Mouse (Mus musculus): ENCODE measurements around the gene Tefm.
A peak's percentile ranks its signal among the peaks of the same experiment; 100 is the strongest.
"Not testable (repeated sequence)": the region's sequence is repeated elsewhere in the genome, so short reads cannot be mapped to it uniquely, and the experiment has no call there.

Tefm gene

GRCm38 (mm10) chr11:80141825-80142521 is at the start of gene Tefm:
TSS of gene Tefm (minus strand) at chr11:80142175.
- peak; percentile 71 for DNase-seq (ENCODE audit: low read depth, low spot score)

GRCm38 (mm10) chr11:80190280-80190679 is 48.3 kb upstream of the Tefm start:
- no peak for DNase-seq (ENCODE audit: low read depth, low spot score)

- DNase-seq (ENCODE audit: low read depth, low spot score), result not testable (repeated sequence)
These were observed 43.5 kb upstream of the Tefm start for GRCm38 (mm10) chr11:80185441-80185976.

GRCm38 (mm10) chr11:80184531-80185071 is 42.6 kb upstream of the Tefm start:
- no peak for DNase-seq (ENCODE audit: low read depth, low spot score)

DNA sequence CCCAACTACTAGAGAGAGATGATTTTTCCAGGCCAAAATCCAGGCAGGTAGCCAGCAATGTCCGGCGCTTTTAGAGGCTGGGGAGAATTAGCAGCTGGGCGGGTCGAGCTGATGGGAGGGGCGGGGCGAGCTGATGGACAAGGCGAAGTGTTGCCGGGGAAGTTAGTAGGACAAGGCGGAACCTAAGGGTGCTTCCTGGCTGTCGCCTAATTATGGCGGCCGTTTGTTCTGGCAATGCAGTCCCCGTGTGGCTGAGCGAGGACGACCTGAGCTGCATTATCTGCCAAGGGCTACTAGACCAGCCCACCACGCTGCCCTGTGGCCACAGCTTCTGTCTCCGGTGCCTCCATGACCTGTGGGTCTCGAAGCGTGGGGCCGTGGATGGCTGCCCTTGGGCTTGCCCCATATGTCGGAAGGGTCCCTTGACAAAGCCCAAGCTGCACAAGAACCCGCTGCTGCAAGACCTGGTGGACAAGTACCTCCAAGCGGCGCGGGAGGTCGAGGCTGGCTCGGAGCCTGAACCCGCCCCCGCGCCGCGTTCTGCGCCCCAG is 41.8 kb upstream of the Tefm start, which contains the start of gene Rnf135:
TSS of gene Rnf135 (plus strand) at position 147 of the 551 bp plus-strand sequence.
- peak; percentile 32 for DNase-seq (ENCODE audit: low read depth, low spot score)

- not testable (repeated sequence) for DNase-seq (ENCODE audit: low read depth, low spot score)
These were observed 41.2 kb upstream of the Tefm start for GRCm38 (mm10) chr11:80183054-80183704.

DNA sequence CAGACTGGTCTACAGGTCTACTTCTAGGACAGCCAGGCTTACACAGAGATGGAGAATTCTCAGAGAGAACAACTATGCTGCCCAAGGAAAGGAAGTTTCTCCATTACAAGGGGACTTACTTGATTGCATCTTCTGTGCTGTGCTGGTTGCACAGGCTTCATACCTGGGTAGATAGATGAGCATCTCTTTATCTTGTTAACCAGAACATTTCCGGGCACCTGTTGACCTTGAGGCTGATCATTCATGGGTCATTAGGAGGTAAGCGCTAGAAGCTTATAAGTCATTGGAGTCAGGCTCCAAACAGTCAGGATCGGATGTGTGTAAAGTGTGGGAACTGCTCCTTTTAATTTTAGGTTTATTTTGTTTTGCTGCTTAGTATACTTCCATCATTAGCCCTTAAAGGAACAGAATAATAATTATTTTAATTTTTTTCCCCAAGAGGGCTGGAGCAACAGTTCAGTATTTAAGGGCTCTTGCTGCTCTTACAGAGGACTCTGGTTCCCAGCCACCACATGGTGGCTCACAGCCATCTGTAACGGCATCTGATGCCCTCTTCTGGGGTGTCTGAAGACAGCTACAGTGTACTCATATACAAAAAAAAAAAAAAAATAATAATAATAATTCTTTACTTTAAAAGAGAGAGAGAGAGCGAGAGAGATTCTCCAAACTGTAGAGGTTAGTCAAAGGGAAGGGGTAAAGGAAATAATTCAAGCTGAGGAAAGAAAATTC is 39.2 kb upstream of the Tefm start:
- no peak for DNase-seq (ENCODE audit: low read depth, low spot score)

- no peak for DNase-seq (ENCODE audit: low read depth, low spot score)
These were observed 36.3 kb upstream of the Tefm start for GRCm38 (mm10) chr11:80178316-80178715.

DNA sequence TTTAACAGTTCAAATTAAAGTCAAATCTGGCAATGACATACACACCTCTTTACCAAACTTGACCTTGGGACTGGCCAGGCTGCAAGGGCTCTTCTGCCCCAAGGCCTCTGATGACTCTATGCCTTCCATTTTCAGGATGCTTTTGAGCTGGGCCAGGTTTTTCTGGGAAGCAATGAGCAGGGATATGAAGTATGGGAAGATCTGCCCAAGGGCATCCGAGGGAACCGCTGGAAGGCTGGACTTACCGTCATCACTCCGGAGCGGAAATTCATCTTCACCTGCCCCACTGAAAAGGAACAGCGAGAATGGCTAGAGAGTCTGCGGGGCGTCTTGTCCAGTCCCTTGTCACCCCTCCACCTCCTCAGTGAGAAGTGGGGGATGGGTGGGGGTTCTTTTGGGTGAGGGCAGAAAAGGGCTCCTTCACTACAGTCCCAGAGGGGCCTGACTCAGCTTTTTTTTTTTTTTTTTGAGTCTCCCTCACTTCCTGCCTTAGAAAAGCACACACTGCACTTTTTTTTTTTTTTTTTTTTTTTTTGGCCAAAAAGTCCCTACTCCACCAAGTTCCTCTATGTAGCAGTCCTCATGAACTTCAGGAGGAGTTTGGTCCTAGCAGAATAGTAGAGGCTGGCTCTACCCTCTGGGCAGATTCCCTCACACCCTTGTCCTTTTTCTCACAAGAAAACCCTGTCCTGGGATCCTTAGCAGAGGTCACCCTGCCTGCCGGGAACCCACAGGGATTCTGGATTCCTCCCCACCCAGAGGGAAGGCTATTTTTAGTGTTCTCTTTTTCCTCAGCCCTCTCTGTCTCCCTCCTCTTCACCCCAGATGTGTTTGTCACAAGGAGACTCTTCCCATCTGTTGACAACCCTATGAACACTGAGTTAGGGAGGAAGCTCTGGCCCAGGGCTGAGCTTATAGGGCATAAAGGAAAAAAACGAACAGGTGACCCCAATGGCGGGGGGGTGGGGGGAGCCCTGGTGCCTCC is 35.2 kb upstream of the Tefm start:
- no peak for DNase-seq (ENCODE audit: low read depth, low spot score)

DNA sequence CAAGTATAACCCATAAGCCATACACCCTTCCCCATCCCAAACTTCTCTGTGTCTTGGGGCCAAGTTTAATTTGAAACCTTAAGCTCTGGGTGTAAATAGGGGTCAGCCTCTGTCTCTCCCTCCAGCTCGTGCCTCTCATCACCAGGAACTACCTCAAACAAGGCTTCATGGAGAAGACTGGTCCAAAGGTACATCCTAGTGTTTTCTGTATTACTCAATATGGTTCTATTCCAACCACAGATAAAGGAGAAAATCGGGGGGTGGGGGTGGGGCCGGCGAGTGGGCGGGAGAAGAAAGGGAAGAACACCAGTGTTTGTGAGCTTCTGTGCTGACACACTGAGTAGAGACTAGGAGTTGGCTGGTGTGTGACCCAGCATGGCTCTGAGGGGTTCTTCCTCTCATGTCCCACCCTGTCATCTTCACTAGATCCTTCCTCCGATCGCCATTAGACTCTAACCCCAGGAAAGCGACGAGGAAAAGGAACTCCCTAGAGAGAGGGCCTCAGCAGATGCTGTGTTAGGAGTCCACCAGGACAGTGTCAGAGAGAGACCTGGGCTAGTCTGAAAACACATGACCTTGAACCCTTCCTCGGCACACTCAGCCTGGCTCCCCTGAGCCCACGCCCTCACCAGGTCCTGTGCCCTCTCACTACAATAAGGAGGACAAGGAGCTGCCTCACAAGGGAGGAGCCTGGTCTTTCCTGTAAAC is 32.1 kb upstream of the Tefm start:
- no peak for DNase-seq (ENCODE audit: low read depth, low spot score)

- no peak for DNase-seq (ENCODE audit: low read depth, low spot score)
These were observed 29.9 kb upstream of the Tefm start for GRCm38 (mm10) chr11:80171884-80172283.

GRCm38 (mm10) chr11:80170351-80170750 is 28.4 kb upstream of the Tefm start:
- no peak for DNase-seq (ENCODE audit: low read depth, low spot score)

- no peak for DNase-seq (ENCODE audit: low read depth, low spot score)
These were observed 27.7 kb upstream of the Tefm start for GRCm38 (mm10) chr11:80169629-80170028.

- no peak for DNase-seq (ENCODE audit: low read depth, low spot score)
These were observed 26.8 kb upstream of the Tefm start for GRCm38 (mm10) chr11:80168611-80169249.

- no peak for DNase-seq (ENCODE audit: low read depth, low spot score)
These were observed 26.1 kb upstream of the Tefm start for GRCm38 (mm10) chr11:80168121-80168520.

DNA sequence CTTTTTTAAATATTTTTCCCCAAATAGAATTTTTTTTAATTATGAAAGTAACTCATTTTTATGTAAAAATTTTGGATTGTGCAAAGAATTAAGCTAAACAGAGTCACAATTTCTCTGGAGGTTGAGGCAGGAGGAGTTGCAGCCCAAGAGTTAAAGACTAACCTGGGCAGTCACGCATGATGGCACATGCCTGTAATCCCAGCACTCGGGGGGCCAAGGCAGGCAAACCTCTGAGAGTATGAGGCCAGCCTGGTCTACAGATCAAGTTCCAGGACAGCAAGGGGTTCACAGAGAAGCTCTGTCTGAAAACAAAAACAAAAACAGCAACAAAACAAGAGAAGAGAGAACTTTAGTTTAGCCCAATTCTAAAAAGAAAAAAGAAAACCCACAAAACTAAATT is 22.2 kb upstream of the Tefm start:
- DNase-seq (ENCODE audit: low read depth, low spot score), result no peak

DNA sequence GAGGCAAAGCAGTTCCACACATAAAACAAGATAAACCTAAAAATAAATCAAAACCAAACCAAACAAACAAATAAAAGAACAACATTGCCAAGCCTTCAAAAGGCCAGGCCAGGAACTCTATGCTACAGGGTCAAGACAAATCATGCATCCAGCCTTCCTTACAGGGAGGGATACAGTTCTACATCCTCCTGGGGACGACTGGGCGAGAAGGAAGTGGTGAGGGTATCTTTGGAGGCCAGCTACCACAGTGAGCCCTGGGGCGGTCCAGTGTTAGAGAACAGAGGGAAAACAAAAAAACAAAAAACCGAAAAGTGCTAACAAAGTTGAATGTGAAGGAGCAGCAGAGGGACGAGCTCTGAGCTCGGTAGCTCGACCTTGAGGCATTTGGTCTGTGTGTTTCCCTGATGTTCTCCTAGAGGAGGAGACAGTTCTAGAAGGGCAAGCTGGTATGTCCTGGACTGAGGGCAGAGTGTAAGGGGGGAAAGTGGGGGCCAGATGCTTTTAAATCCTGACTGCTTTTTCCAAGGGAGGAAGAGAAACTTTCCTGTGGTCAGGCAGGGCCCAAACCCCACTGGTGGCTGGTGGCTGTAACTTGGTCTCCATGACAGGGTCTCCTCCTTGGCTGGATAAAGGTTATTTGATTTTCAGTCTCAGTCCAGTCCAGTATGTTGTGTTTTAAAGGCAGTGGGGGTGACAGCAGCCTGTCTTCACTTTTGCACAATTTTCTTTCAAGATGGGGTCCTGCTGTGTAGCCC is 21.6 kb upstream of the Tefm start:
- no peak for DNase-seq (ENCODE audit: low read depth, low spot score)

DNA sequence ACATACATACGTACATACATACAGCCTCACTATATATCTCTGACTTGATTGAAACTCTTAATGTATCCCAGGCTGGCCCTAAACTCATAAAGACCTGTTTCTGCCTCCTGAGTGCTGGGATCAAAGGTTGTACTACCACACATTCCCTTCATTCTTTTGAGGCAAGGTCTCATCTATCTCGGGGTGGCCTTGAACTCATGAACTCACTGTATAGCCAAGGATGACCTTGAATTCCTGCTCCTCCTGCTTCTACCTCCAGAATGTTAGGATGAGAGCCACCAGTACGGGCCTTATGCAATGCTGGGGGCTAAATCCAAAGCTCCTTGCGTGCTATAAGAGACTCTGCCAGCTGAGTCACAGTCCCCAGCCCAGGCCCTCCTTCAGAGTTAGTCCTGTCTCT is 19.1 kb upstream of the Tefm start:
- DNase-seq (ENCODE audit: low read depth, low spot score), result no peak

- DNase-seq (ENCODE audit: low read depth, low spot score), result no peak
These were observed 17.0 kb upstream of the Tefm start for GRCm38 (mm10) chr11:80159018-80159417.

Data from retina, adult 2 months (tissue).